8 mouse cellular contexts compared by ENCODE assay signal in the genomic region with DNA sequence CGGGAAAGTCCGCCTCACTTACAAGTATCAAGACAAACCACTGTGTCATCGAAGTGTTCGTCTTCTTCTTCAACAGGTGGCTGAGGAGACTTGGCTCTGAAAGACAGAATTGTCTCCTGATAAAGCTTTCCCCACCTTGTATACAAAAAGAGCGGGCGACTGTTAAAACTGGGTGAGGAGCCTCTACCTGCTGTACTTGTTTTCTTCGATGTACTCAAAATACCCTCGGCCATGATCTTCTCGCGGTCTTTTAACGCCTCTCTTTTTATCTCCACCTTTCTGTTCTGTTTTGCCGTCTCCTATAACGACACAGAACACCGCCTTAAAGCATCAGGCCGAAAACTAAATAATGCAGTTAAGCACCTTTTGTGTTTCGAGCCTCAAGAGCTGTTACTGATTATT. TPM values are rescaled to one million over a fixed set of nuclear protein-coding genes. Genes with fewer than 3 reads are reported as not detected.
DNase-seq lines count a peak whose midpoint lies in the region; ATAC-seq and TF ChIP-seq lines count a peak whose summit lies in the region.

No protein-coding gene starts in this region.

- peak overlapping the region; percentile 100 for H3K9ac ChIP-seq in kidney, postnatal 0 days (ENCODE audit: low read depth, low read length)
- peak overlapping the region; percentile 100 for H3K9ac ChIP-seq in forebrain, embryonic 14.5 days (ENCODE audit: low read length)
- H3K9ac ChIP-seq in liver, embryonic 15.5 days, result peak overlapping the region; percentile 95
- H3K9ac ChIP-seq in stomach, embryonic 15.5 days, result peak overlapping the region; percentile 98

- peak overlapping the region; percentile 100 for H3K4me3 ChIP-seq in kidney, postnatal 0 days (replicated peaks; ENCODE audit: low read depth, low read length)
- peak overlapping the region; percentile 100 for H3K4me3 ChIP-seq in forebrain, embryonic 14.5 days (ENCODE audit: low read depth, low read length)
- peak overlapping the region; percentile 100 for H3K4me3 ChIP-seq in liver, embryonic 15.5 days (replicated peaks)
- H3K4me3 ChIP-seq in stomach, embryonic 15.5 days (replicated peaks), result peak overlapping the region; percentile 88

- peaks cover 10% of the 10 kb centered on the region; the same call in 1 of the 2 replicates for H3K4me1 ChIP-seq in kidney, postnatal 0 days (replicated peaks; ENCODE audit: insufficient read depth, low read length)
- H3K4me1 ChIP-seq in forebrain, embryonic 14.5 days (ENCODE audit: control insufficient read depth, insufficient read depth, low read length), result peaks cover 13% of the 10 kb centered on the region
- H3K4me1 ChIP-seq in liver, embryonic 15.5 days (replicated peaks), result peaks cover 49% of the 10 kb centered on the region
- 0 out of 2 replicates have a peak, but pooled peaks cover 8% of the 10 kb centered on the region for H3K4me1 ChIP-seq in stomach, embryonic 15.5 days

- ATAC-seq in kidney, postnatal 0 days (replicated peaks; ENCODE audit: low FRiP score, low read depth), result no peak
- no peak for ATAC-seq in forebrain, embryonic 14.5 days
- ATAC-seq in liver, embryonic 15.5 days (ENCODE audit: insufficient read depth), result no peak
- no peak for ATAC-seq in stomach, embryonic 15.5 days (ENCODE audit: insufficient read depth, low FRiP score, low read depth)

- intact Hi-C loops in left cerebral cortex, postnatal 10 days (cut with DNase I), result loop anchor here (1.0 to 5.0 kb wide), 2 partner anchors 70 to 111 kb away; a partner anchor contains a TSS

- under 1% methylated on average over 16 of the region's 16 CpGs for WGBS in kidney, postnatal 0 days
- under 1% methylated on average over 16 of the region's 16 CpGs for WGBS in forebrain, embryonic 14.5 days
- WGBS in liver, embryonic 15.5 days (ENCODE audit: insufficient replicate concordance), result 1% methylated on average over 16 of the region's 16 CpGs
- under 1% methylated on average over 16 of the region's 16 CpGs for WGBS in stomach, embryonic 15.5 days

- peak overlapping the region; percentile 100 for H3K27ac ChIP-seq in kidney, postnatal 0 days
- H3K27ac ChIP-seq in forebrain, embryonic 14.5 days (ENCODE audit: low read depth, low read length), result 0 out of 2 replicates have a peak overlapping the region, but pooled peaks have one; percentile 99
- H3K27ac ChIP-seq in liver, embryonic 15.5 days (replicated peaks), result peak overlapping the region; percentile 99
- H3K27ac ChIP-seq in stomach, embryonic 15.5 days, result peak overlapping the region; percentile 100

- TF ChIP-seq CTCF in kidney, postnatal 0 days (IDR thresholded peaks at IDR 0.05; ENCODE audit: low read depth), result no peak

- peak; percentile 42 for DNase-seq in kidney, postnatal 0 days (ENCODE audit: low spot score)
- DNase-seq in kidney, adult 8-10 months, result no peak
- DNase-seq in R1 (ENCODE audit: low read depth, low spot score), result peak; percentile 79
- no peak for DNase-seq in forebrain, embryonic 14.5 days (ENCODE audit: low spot score)
- DNase-seq in left cerebral cortex, postnatal 10 days (ENCODE audit: extremely low spot score in 1 of 2, low spot score in 2 of 2), result no peak
- DNase-seq in cerebellum, postnatal 25 days, result no peak

- H3K36me3 ChIP-seq in kidney, postnatal 0 days (ENCODE audit: insufficient read depth, low read length), result peaks cover 36% of the 10 kb centered on the region
- peaks cover 43% of the 10 kb centered on the region for H3K36me3 ChIP-seq in forebrain, embryonic 14.5 days (ENCODE audit: control insufficient read depth, insufficient read depth, low read length)
- H3K36me3 ChIP-seq in liver, embryonic 15.5 days (replicated peaks), result peaks cover 45% of the 10 kb centered on the region
- peaks cover 30% of the 10 kb centered on the region for H3K36me3 ChIP-seq in stomach, embryonic 15.5 days

- no peaks in the 10 kb centered on the region for H3K27me3 ChIP-seq in kidney, postnatal 0 days (ENCODE audit: insufficient read depth, low read length)
- no peaks in the 10 kb centered on the region for H3K27me3 ChIP-seq in forebrain, embryonic 14.5 days (replicated peaks; ENCODE audit: control insufficient read depth, insufficient read depth, low read length)
- H3K27me3 ChIP-seq in liver, embryonic 15.5 days, result no peaks in the 10 kb centered on the region
- H3K27me3 ChIP-seq in stomach, embryonic 15.5 days (replicated peaks), result no peaks in the 10 kb centered on the region

- H3K4me2 ChIP-seq in kidney, postnatal 0 days (ENCODE audit: low read length), result peak overlapping the region; percentile 83
- H3K4me2 ChIP-seq in forebrain, embryonic 14.5 days (ENCODE audit: low read length), result peak overlapping the region; percentile 85
- peak overlapping the region; percentile 76 for H3K4me2 ChIP-seq in liver, embryonic 15.5 days
- peak overlapping the region; percentile 65 for H3K4me2 ChIP-seq in stomach, embryonic 15.5 days

- no peaks in the 10 kb centered on the region for H3K9me3 ChIP-seq in kidney, postnatal 0 days (replicated peaks; ENCODE audit: low read length)
- no peaks in the 10 kb centered on the region for H3K9me3 ChIP-seq in forebrain, embryonic 14.5 days (replicated peaks; ENCODE audit: control insufficient read depth, low read length)
- no peaks in the 10 kb centered on the region for H3K9me3 ChIP-seq in liver, embryonic 15.5 days (replicated peaks)
- H3K9me3 ChIP-seq in stomach, embryonic 15.5 days, result no peaks in the 10 kb centered on the region

RNA-seq across cellular contexts. Expression of a gene that starts 1.7 kb away (rescaled TPM):
- polyA plus RNA-seq in kidney, postnatal 0 days (2015; fragmentation: Nextera tagmentation; extraction: Ambion mirVana), result 274 and 302 TPM in 2 replicates
- 284 and 334 TPM in 2 replicates for polyA plus RNA-seq in forebrain, embryonic 14.5 days (2014; fragmentation: Nextera tagmentation; extraction: Ambion mirVana)
- 162 and 167 TPM in 2 replicates for polyA plus RNA-seq in liver, embryonic 15.5 days (2015; fragmentation: Nextera tagmentation; extraction: Ambion mirVana)
- polyA plus RNA-seq in stomach, embryonic 15.5 days (2015; fragmentation: Nextera tagmentation; extraction: Ambion mirVana), result 375 and 402 TPM in 2 replicates
- 100 to 1,000 TPM; 412 to 414 TPM for total RNA-seq in left cerebral cortex, postnatal 10 days (2021)

RNA-seq across cellular contexts. Expression of a gene that starts 16.9 kb away (rescaled TPM):
- 216 and 225 TPM in 2 replicates for polyA plus RNA-seq in kidney, postnatal 0 days (2015; fragmentation: Nextera tagmentation; extraction: Ambion mirVana)
- polyA plus RNA-seq in forebrain, embryonic 14.5 days (2014; fragmentation: Nextera tagmentation; extraction: Ambion mirVana), result 150 and 167 TPM in 2 replicates
- 60.2 and 78.6 TPM in 2 replicates for polyA plus RNA-seq in liver, embryonic 15.5 days (2015; fragmentation: Nextera tagmentation; extraction: Ambion mirVana)
- 134 and 137 TPM in 2 replicates for polyA plus RNA-seq in stomach, embryonic 15.5 days (2015; fragmentation: Nextera tagmentation; extraction: Ambion mirVana)
- 10 to 100 TPM; 33.4 to 33.6 TPM for total RNA-seq in left cerebral cortex, postnatal 10 days (2021)

Comparison
In these comparisons a context has a peak if more than half of its experiments do, and no peak if none do; other contexts are left out.
1. DNase-seq: peak in kidney, postnatal 0 days (single experiment) and R1 (single experiment); none in kidney, adult 8-10 months (0 of 2), forebrain, embryonic 14.5 days (single experiment), left cerebral cortex, postnatal 10 days (0 of 2) and cerebellum, postnatal 25 days (0 of 2).
2. Peak in every context shown above with its lines, with median percentiles within 50 percentile points of each other: H3K27ac ChIP-seq, H3K4me2 ChIP-seq, H3K4me3 ChIP-seq and H3K9ac ChIP-seq.